Mouse (Mus musculus): ENCODE measurements at regions not wholly inside any gene's neighbourhood (a gene's known extent, or its start where the extent isn't known, plus 50 kb on each side); places are given as distances from the start of the nearest gene placed in this dataset.

- H3K36me3 ChIP-seq (ENCODE audit: control insufficient read depth, insufficient read depth, low read length) = no peaks in the 10 kb centered on the region
- TF ChIP-seq CTCF (IDR thresholded peaks at IDR 0.05; ENCODE audit: control insufficient read depth, insufficient read depth, insufficient replicate concordance, low read depth, low read length) (no peak), POLR2A (IDR thresholded peaks at IDR 0.05; ENCODE audit: control insufficient read depth, low read depth, low read length) (no peak)
- H3K4me3 ChIP-seq (ENCODE audit: control insufficient read depth, low read depth, low read length) = no peak overlapping the region
- H3K27me3 ChIP-seq (ENCODE audit: control insufficient read depth, insufficient read depth, low read length) = no peaks in the 10 kb centered on the region
- peaks cover 3% of the 10 kb centered on the region for H3K4me1 ChIP-seq (ENCODE audit: control insufficient read depth, insufficient read depth, low read length)
- H3K27ac ChIP-seq (ENCODE audit: control insufficient read depth, insufficient read depth, low read depth, low read length) = no peak overlapping the region
Observed at GRCm38 (mm10) chr4:95160465-95160864, 108.4 kb upstream of the Jun start.

GRCm38 (mm10) chr4:95160912-95161669 is 109.1 kb upstream of the Jun start:
- no peaks in the 10 kb centered on the region for H3K27me3 ChIP-seq (ENCODE audit: control insufficient read depth, insufficient read depth, low read length)
- peak overlapping the region; percentile 85 for H3K27ac ChIP-seq (ENCODE audit: control insufficient read depth, insufficient read depth, low read depth, low read length)
- peaks cover 3% of the 10 kb centered on the region for H3K4me1 ChIP-seq (ENCODE audit: control insufficient read depth, insufficient read depth, low read length)
- TF ChIP-seq CTCF (IDR thresholded peaks at IDR 0.05; ENCODE audit: control insufficient read depth, insufficient read depth, insufficient replicate concordance, low read depth, low read length) (no peak), POLR2A (IDR thresholded peaks at IDR 0.05; ENCODE audit: control insufficient read depth, low read depth, low read length) (peak; percentile 64)
- H3K4me3 ChIP-seq (ENCODE audit: control insufficient read depth, low read depth, low read length) = peak overlapping the region; percentile 81
- no peaks in the 10 kb centered on the region for H3K36me3 ChIP-seq (ENCODE audit: control insufficient read depth, insufficient read depth, low read length)

GRCm38 (mm10) chr4:95161670-95162020 is 109.6 kb upstream of the Jun start:
- no peaks in the 10 kb centered on the region for H3K27me3 ChIP-seq (ENCODE audit: control insufficient read depth, insufficient read depth, low read length)
- H3K4me1 ChIP-seq (ENCODE audit: control insufficient read depth, insufficient read depth, low read length) = peaks cover 3% of the 10 kb centered on the region
- H3K4me3 ChIP-seq (ENCODE audit: control insufficient read depth, low read depth, low read length) = peak overlapping the region; percentile 81
- peak overlapping the region; percentile 85 for H3K27ac ChIP-seq (ENCODE audit: control insufficient read depth, insufficient read depth, low read depth, low read length)
- TF ChIP-seq CTCF (IDR thresholded peaks at IDR 0.05; ENCODE audit: control insufficient read depth, insufficient read depth, insufficient replicate concordance, low read depth, low read length) (no peak), POLR2A (IDR thresholded peaks at IDR 0.05; ENCODE audit: control insufficient read depth, low read depth, low read length) (no peak)
- no peaks in the 10 kb centered on the region for H3K36me3 ChIP-seq (ENCODE audit: control insufficient read depth, insufficient read depth, low read length)

DNA sequence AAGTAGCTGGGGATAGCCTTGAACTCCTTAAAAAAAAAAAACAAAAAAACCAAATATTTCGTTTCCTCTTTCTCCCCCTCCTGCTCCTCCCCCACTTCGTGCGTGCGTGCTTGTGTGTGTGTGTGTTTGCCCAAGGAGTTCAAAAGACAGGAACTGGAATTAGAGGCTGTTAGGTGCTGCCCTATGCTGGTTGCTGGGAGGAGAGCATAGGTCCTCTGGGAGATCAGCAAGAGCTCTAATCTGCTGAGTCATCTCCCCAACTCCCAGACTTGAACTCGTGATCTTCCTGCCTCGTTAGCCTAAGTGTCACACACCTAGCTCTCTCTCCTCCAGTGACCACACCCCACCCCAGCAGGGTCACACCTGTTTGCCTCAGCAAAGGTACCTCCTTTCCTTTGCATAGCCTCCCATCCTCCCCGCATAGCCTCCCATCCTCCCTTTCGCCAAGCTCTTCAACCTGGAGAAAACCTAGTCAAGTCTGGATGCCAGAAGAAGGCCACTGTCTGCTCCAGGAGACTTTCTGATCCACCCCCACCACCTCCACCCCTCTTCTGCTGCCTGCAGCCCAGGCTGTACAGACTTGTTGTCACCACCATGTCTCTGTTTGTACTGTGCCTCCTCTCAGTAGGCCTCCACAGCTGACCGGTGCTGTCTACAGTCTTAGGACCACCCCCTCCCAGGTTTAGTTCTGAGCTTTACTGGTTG is 110.5 kb upstream of the Jun start:
- Histone ChIP-seq H3K4me3 (ENCODE audit: control insufficient read depth, low read depth, low read length) (no peak overlapping the region), H3K4me1 (ENCODE audit: control insufficient read depth, insufficient read depth, low read length) (peaks cover 3% of the 10 kb centered on the region), H3K27ac (ENCODE audit: control insufficient read depth, insufficient read depth, low read depth, low read length) (no peak overlapping the region), H3K36me3 (ENCODE audit: control insufficient read depth, insufficient read depth, low read length) (no peaks in the 10 kb centered on the region), H3K27me3 (ENCODE audit: control insufficient read depth, insufficient read depth, low read length) (no peaks in the 10 kb centered on the region)
- TF ChIP-seq POLR2A (IDR thresholded peaks at IDR 0.05; ENCODE audit: control insufficient read depth, low read depth, low read length) (no peak), CTCF (IDR thresholded peaks at IDR 0.05; ENCODE audit: control insufficient read depth, insufficient read depth, insufficient replicate concordance, low read depth, low read length) (no peak)

DNA sequence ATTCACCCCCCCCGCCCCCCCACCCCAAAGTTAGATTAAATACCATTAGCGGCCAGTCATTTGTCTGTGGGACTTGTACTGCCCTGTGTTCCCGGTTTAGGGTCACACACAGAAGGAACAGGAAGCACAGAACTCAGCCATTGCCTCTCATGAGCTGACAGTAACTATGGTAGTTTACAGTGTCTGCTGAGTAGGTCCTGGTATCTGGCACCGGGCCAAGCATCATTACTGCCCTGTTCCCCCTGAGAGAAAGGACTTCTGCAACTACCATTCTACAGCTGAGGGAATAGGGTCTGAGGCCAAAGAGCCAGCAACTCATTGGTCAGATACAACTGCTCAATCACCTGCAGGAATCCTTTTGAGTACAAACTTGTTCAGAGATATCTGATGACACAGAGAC is 111.4 kb upstream of the Jun start:
- TF ChIP-seq POLR2A (IDR thresholded peaks at IDR 0.05; ENCODE audit: control insufficient read depth, low read depth, low read length) (no peak), CTCF (IDR thresholded peaks at IDR 0.05; ENCODE audit: control insufficient read depth, insufficient read depth, insufficient replicate concordance, low read depth, low read length) (no peak)
- Histone ChIP-seq H3K4me3 (ENCODE audit: control insufficient read depth, low read depth, low read length) (no peak overlapping the region), H3K27me3 (ENCODE audit: control insufficient read depth, insufficient read depth, low read length) (no peaks in the 10 kb centered on the region), H3K36me3 (ENCODE audit: control insufficient read depth, insufficient read depth, low read length) (no peaks in the 10 kb centered on the region), H3K4me1 (ENCODE audit: control insufficient read depth, insufficient read depth, low read length) (peaks cover 3% of the 10 kb centered on the region), H3K27ac (ENCODE audit: control insufficient read depth, insufficient read depth, low read depth, low read length) (no peak overlapping the region)

- no peak for TF ChIP-seq CTCF (IDR thresholded peaks at IDR 0.05; ENCODE audit: control insufficient read depth, insufficient read depth, insufficient replicate concordance, low read depth, low read length)
- TF ChIP-seq POLR2A (IDR thresholded peaks at IDR 0.05; ENCODE audit: control insufficient read depth, low read depth, low read length) = no peak
- Histone ChIP-seq H3K27me3 (ENCODE audit: control insufficient read depth, insufficient read depth, low read length) (no peaks in the 10 kb centered on the region), H3K36me3 (ENCODE audit: control insufficient read depth, insufficient read depth, low read length) (no peaks in the 10 kb centered on the region), H3K4me3 (ENCODE audit: control insufficient read depth, low read depth, low read length) (no peak overlapping the region), H3K27ac (ENCODE audit: control insufficient read depth, insufficient read depth, low read depth, low read length) (no peak overlapping the region), H3K4me1 (ENCODE audit: control insufficient read depth, insufficient read depth, low read length) (peaks cover under 1% of the 10 kb centered on the region)
Observed at GRCm38 (mm10) chr4:95166503-95166902, 114.5 kb upstream of the Jun start.

DNA sequence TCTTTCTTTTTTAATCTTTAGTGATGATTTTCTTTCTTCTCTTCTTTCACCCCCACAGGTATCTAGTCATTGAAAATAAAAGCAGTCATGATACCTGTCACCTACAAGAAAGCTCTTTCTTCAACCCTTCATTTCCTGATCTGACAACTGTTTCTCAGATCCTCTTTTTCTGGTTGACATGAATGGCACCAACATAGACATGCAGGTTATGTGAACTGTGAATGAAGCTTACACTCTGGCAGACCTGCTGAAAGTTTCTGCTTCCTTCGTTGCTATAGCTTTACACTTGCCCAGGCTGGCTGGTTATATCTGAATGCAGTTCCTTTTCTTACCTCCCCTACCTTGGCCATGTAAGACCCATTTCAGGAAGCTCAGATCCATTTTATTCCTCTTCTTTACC is 115.2 kb upstream of the Jun start:
- no peaks in the 10 kb centered on the region for H3K4me1 ChIP-seq (ENCODE audit: control insufficient read depth, insufficient read depth, low read length)
- H3K36me3 ChIP-seq (ENCODE audit: control insufficient read depth, insufficient read depth, low read length) = no peaks in the 10 kb centered on the region
- H3K27ac ChIP-seq (ENCODE audit: control insufficient read depth, insufficient read depth, low read depth, low read length) = no peak overlapping the region
- H3K27me3 ChIP-seq (ENCODE audit: control insufficient read depth, insufficient read depth, low read length) = no peaks in the 10 kb centered on the region
- TF ChIP-seq POLR2A (IDR thresholded peaks at IDR 0.05; ENCODE audit: control insufficient read depth, low read depth, low read length) = no peak
- TF ChIP-seq CTCF (IDR thresholded peaks at IDR 0.05; ENCODE audit: control insufficient read depth, insufficient read depth, insufficient replicate concordance, low read depth, low read length) = no peak
- H3K4me3 ChIP-seq (ENCODE audit: control insufficient read depth, low read depth, low read length) = no peak overlapping the region

Data from testis, adult 2 months (tissue).